Mouse (Mus musculus) MEL (cell line): ENCODE measurements at regions not wholly inside any gene's neighbourhood (a gene's known extent, or its start where the extent isn't known, plus 50 kb on each side); places are given as distances from the start of the nearest gene placed in this dataset.

Experiments
- DNase-seq: peaks from one replicate; pipeline ENCODE4 v3.0.0; 2011; ENCODE audit warnings: low read depth, low spot score
- H3K27ac ChIP-seq: 2 replicates; pipeline ENCODE4 v1.5.1; 2012; ENCODE audit warnings: low read depth, mild to moderate bottlenecking, control low read depth, low read length, moderate library complexity; ENCODE audit not compliant: control insufficient read depth
- H3K27me3 ChIP-seq, 2 experiments: fragments of 150-350 bp in 1 of 2; sonication (generic) in 1 of 2; 2 replicates each; pipeline ENCODE4 v1.6.1; 2012; ENCODE audit warnings: low read length in 2 of 2, mild to moderate bottlenecking in 2 of 2, improper control_type of control experiment in 1 of 2, moderate library complexity in 1 of 2; ENCODE audit not compliant: insufficient read depth in 2 of 2, control insufficient read depth in 1 of 2
- H3K36me3 ChIP-seq, 2 experiments: 2 replicates each; pipeline ENCODE4 v1.6.1; 2012 to 2014; ENCODE audit warnings: low read length in 2 of 2, improper control_type of control experiment in 1 of 2, inconsistent platforms in 1 of 2, mild to moderate bottlenecking in 1 of 2; ENCODE audit not compliant: insufficient read depth in 2 of 2, control insufficient read depth in 1 of 2
- H3K4me1 ChIP-seq, 2 experiments: fragments of 150-350 bp in 1 of 2; sonication (generic) in 1 of 2; 2 replicates each; pipeline ENCODE4 v1.6.1; 2012; ENCODE audit warnings: low read length in 2 of 2, improper control_type of control experiment in 1 of 2, mild to moderate bottlenecking in 1 of 2; ENCODE audit not compliant: insufficient read depth in 2 of 2, control insufficient read depth in 1 of 2
- H3K4me3 ChIP-seq, 2 experiments: fragments of 150-350 bp in 1 of 2; sonication (generic) in 1 of 2; 2 replicates each; pipeline ENCODE4 v1.5.1; 2012; ENCODE audit warnings: low read depth in 2 of 2, low read length in 2 of 2, mild to moderate bottlenecking in 2 of 2, moderate library complexity in 2 of 2, control low read depth in 1 of 2, improper control_type of control experiment in 1 of 2; ENCODE audit not compliant: control insufficient read depth in 1 of 2, insufficient read depth in 1 of 2
- H3K79me2 ChIP-seq: 2 replicates; pipeline ENCODE4 v1.6.1; 2012; ENCODE audit warnings: mild to moderate bottlenecking, low read length, moderate library complexity; ENCODE audit not compliant: control insufficient read depth, poor library complexity, insufficient read depth
- H3K9ac ChIP-seq: 2 replicates; pipeline ENCODE4 v1.6.1; 2012; ENCODE audit warnings: low read depth, mild to moderate bottlenecking, control low read depth, low read length, moderate library complexity; ENCODE audit not compliant: control insufficient read depth, poor library complexity, severe bottlenecking
- H3K9me3 ChIP-seq: fragments of 150-350 bp; sonication (generic); replicated peaks from 2 replicates; pipeline ENCODE4 v1.6.1; 2012; ENCODE audit warnings: mild to moderate bottlenecking, low read length, improper control_type of control experiment, moderate library complexity; ENCODE audit not compliant: insufficient read depth
- CHD1 ChIP-seq: IDR thresholded peaks from 2 replicates; pipeline ENCODE4 v1.6.1; 2012; ENCODE audit warnings: low read depth, mild to moderate bottlenecking, inconsistent platforms, low read length, improper control_type of control experiment
- E2F4 ChIP-seq: IDR thresholded peaks from 2 replicates; pipeline ENCODE4 v1.6.1; 2011; ENCODE audit warnings: low read depth, low read length, improper control_type of control experiment, borderline replicate concordance
- GATA1 ChIP-seq: IDR thresholded peaks from 2 replicates; pipeline ENCODE4 v1.6.1; 2011; ENCODE audit warnings: low read depth, low read length, improper control_type of control experiment
- MAFK ChIP-seq: IDR thresholded peaks from 2 replicates; pipeline ENCODE4 v1.6.1; 2011; ENCODE audit warnings: low read depth, mild to moderate bottlenecking, low read length, improper control_type of control experiment, borderline replicate concordance
- MAX ChIP-seq: IDR thresholded peaks from 2 replicates; pipeline ENCODE4 v1.6.1; 2011; ENCODE audit warnings: low read length, improper control_type of control experiment
- MEF2A ChIP-seq: IDR thresholded peaks from 2 replicates; pipeline ENCODE4 v1.6.1; 2014; ENCODE audit warnings: low read depth, mild to moderate bottlenecking, inconsistent platforms, low read length, improper control_type of control experiment; ENCODE audit not compliant: poor library complexity, insufficient replicate concordance, severe bottlenecking; ENCODE audit errors: extremely low read depth
- MYC ChIP-seq: IDR thresholded peaks from 2 replicates; pipeline ENCODE4 v1.6.1; 2011; ENCODE audit warnings: low read depth, mild to moderate bottlenecking, low read length, improper control_type of control experiment, moderate library complexity
- POLR2AphosphoS2 ChIP-seq: IDR thresholded peaks from 2 replicates; pipeline ENCODE4 v1.6.1; 2011; ENCODE audit warnings: low read length, improper control_type of control experiment
- POLR2AphosphoS5 ChIP-seq: IDR thresholded peaks from 2 replicates; pipeline ENCODE4 v1.6.1; 2012; ENCODE audit warnings: low read depth, borderline replicate concordance, mild to moderate bottlenecking, inconsistent platforms, low read length, moderate library complexity, mixed read lengths
- SIN3A ChIP-seq: IDR thresholded peaks from 2 replicates; pipeline ENCODE4 v1.6.1; 2012; ENCODE audit warnings: low read length, improper control_type of control experiment, inconsistent platforms
- SMC3 ChIP-seq: IDR thresholded peaks from 2 replicates; pipeline ENCODE4 v1.6.1; 2011; ENCODE audit warnings: low read depth, low read length, improper control_type of control experiment
- UBTF ChIP-seq: IDR thresholded peaks from 2 replicates; pipeline ENCODE4 v1.6.1; 2012; ENCODE audit warnings: low read depth, mild to moderate bottlenecking, inconsistent platforms, low read length, improper control_type of control experiment, moderate library complexity, borderline replicate concordance; ENCODE audit not compliant: insufficient read depth
- ZC3H11A ChIP-seq: IDR thresholded peaks from 2 replicates; pipeline ENCODE4 v1.6.1; 2012; ENCODE audit warnings: low read depth, mild to moderate bottlenecking, inconsistent platforms, low read length, improper control_type of control experiment
- ZKSCAN1 ChIP-seq: IDR thresholded peaks from 2 replicates; pipeline ENCODE4 v1.6.1; 2012; ENCODE audit warnings: low read depth, mild to moderate bottlenecking, inconsistent platforms, low read length, improper control_type of control experiment, moderate library complexity
- ZMIZ1 ChIP-seq: IDR thresholded peaks from 2 replicates; pipeline ENCODE4 v1.6.1; 2012; ENCODE audit warnings: low read depth, mild to moderate bottlenecking, inconsistent platforms, low read length, improper control_type of control experiment, moderate library complexity
- ZNF384 ChIP-seq: IDR thresholded peaks from 2 replicates; pipeline ENCODE4 v1.6.1; 2012; ENCODE audit warnings: low read depth, mild to moderate bottlenecking, inconsistent platforms, low read length, improper control_type of control experiment

DNA sequence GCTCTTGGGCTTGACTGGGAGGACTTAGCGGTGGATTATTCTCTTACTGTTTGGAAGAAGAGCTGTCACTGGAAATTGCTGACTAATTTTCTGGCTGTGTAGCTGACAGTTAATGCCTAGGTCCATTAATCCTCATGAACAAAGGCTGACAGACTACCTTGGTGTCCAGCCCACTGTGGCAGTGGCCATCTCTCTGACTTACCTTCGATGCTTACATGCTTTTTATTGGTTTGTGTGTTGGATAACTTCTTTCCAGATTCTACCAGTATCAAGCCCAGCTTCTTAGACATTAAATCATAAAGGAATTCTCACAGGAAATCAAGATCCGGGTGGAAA lies 79.5 kb upstream of the Topaz1 start:
- DNase-seq = no peak
- H3K36me3 ChIP-seq = no peaks in the 10 kb centered on the region
- H3K9me3 ChIP-seq = no peaks in the 10 kb centered on the region
- H3K4me1 ChIP-seq = no peaks in the 10 kb centered on the region
- H3K9ac ChIP-seq = no peak overlapping the region
- H3K27ac ChIP-seq = no peak overlapping the region
- no peaks in the 10 kb centered on the region for H3K79me2 ChIP-seq
- no peak for TF ChIP-seq ZMIZ1
- no peak for TF ChIP-seq UBTF
- TF ChIP-seq MAFK = no peak
- no peak for TF ChIP-seq ZC3H11A
- TF ChIP-seq, all 39 proteins: peak for 0
- no peaks in the 10 kb centered on the region for H3K27me3 ChIP-seq
- no peak overlapping the region for H3K4me3 ChIP-seq

DNA sequence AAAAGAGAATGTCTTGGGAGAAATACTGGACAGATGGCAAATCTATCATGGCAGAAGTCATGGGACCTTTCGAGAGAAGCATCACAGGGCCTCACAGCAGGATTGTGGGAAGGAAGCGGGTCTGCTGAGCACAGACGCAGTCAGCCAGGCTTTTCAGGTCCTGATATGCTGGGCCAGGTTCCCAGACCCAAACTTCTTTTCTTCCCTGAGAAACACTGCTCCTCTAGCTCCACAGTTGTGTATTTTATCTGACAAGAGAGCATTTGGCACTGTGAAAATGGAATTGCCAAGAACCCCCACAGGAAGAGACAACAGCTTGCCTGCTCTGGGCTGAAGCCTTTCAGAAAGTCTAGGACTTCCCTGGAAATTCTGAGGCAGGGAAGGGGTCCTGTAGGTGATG lies 73.4 kb upstream of the Topaz1 start:
- no peak overlapping the region for H3K9ac ChIP-seq
- H3K27me3 ChIP-seq = no peaks in the 10 kb centered on the region
- H3K9me3 ChIP-seq = no peaks in the 10 kb centered on the region
- no peak overlapping the region for H3K27ac ChIP-seq
- DNase-seq = no peak
- no peaks in the 10 kb centered on the region for H3K4me1 ChIP-seq
- H3K4me3 ChIP-seq = no peak overlapping the region
- no peaks in the 10 kb centered on the region for H3K36me3 ChIP-seq
- TF ChIP-seq CHD1 (no peak), MYC (no peak), MEF2A (no peak), GATA1 (no peak), POLR2AphosphoS2 (no peak), POLR2AphosphoS5 (no peak), ZNF384 (no peak), UBTF (no peak), SIN3A (no peak), SMC3 (no peak), MAX (no peak), ZKSCAN1 (no peak), E2F4 (no peak)
- TF ChIP-seq, all 39 proteins: peak for 0
- no peaks in the 10 kb centered on the region for H3K79me2 ChIP-seq
